Mouse (Mus musculus): ENCODE measurements around the gene Prss56. TPM values are rescaled to one million over a fixed set of nuclear protein-coding genes. Genes with fewer than 3 reads are reported as not detected.
A peak's percentile ranks its signal among the peaks of the same experiment; 100 is the strongest.

Prss56 gene
- not detected in 2 replicates for polyA plus RNA-seq (2015; fragmentation: Nextera tagmentation; extraction: Ambion mirVana)

GRCm38 (mm10) chr1:87183013-87183412 is at the start of gene Prss56:
Gene Prss56, plus strand, starts transcription at chr1:87183313.
- 48% methylated on average over 9 of the region's 9 CpGs for WGBS
- no peak within 1 kb of the TSS for H3K4me3 ChIP-seq (replicated peaks; ENCODE audit: low read length)
- H3K9me3 ChIP-seq (replicated peaks; ENCODE audit: control insufficient read depth, low read length), result no peaks in the 10 kb centered on the region
- no peaks in the 10 kb centered on the region for H3K36me3 ChIP-seq (ENCODE audit: control insufficient read depth, insufficient read depth, low read length)
- H3K4me1 ChIP-seq (ENCODE audit: control insufficient read depth, insufficient read depth, low read length), result peaks cover 3% of the 10 kb centered on the region; the same call in 1 of the 2 replicates
- no peak within 1 kb of the TSS for H3K9ac ChIP-seq (ENCODE audit: low read length)
- no peak within 1 kb of the TSS for H3K27ac ChIP-seq (ENCODE audit: low read length)
- H3K4me2 ChIP-seq (ENCODE audit: low read depth, low read length), result no peak within 1 kb of the TSS
- no peak for ATAC-seq (ENCODE audit: insufficient read depth, low FRiP score)
- peaks cover 41% of the 10 kb centered on the region for H3K27me3 ChIP-seq (ENCODE audit: control insufficient read depth, insufficient read depth, low read length)

GRCm38 (mm10) chr1:87141550-87141949 is 41.6 kb upstream of the Prss56 start:
- WGBS, result 77% methylated on average over 4 of the region's 4 CpGs
- Histone ChIP-seq H3K27me3 (ENCODE audit: control insufficient read depth, insufficient read depth, low read length) (no peaks in the 10 kb centered on the region), H3K36me3 (ENCODE audit: control insufficient read depth, insufficient read depth, low read length) (no peaks in the 10 kb centered on the region), H3K9me3 (replicated peaks; ENCODE audit: control insufficient read depth, low read length) (no peaks in the 10 kb centered on the region), H3K27ac (ENCODE audit: low read length) (no peak overlapping the region), H3K4me2 (ENCODE audit: low read depth, low read length) (no peak overlapping the region), H3K9ac (ENCODE audit: low read length) (no peak overlapping the region), H3K4me3 (replicated peaks; ENCODE audit: low read length) (no peak overlapping the region), H3K4me1 (ENCODE audit: control insufficient read depth, insufficient read depth, low read length) (no peaks in the 10 kb centered on the region)
- no peak for ATAC-seq (ENCODE audit: insufficient read depth, low FRiP score)

- Histone ChIP-seq H3K27ac (ENCODE audit: low read length) (no peak overlapping the region), H3K9me3 (replicated peaks; ENCODE audit: control insufficient read depth, low read length) (no peaks in the 10 kb centered on the region), H3K4me2 (ENCODE audit: low read depth, low read length) (no peak overlapping the region), H3K36me3 (ENCODE audit: control insufficient read depth, insufficient read depth, low read length) (no peaks in the 10 kb centered on the region), H3K4me1 (ENCODE audit: control insufficient read depth, insufficient read depth, low read length) (no peaks in the 10 kb centered on the region), H3K27me3 (ENCODE audit: control insufficient read depth, insufficient read depth, low read length) (no peaks in the 10 kb centered on the region), H3K4me3 (replicated peaks; ENCODE audit: low read length) (no peak overlapping the region), H3K9ac (ENCODE audit: low read length) (no peak overlapping the region)
- 48% methylated on average over 9 of the region's 9 CpGs for WGBS
- ATAC-seq (ENCODE audit: insufficient read depth, low FRiP score), result peak; percentile 53
Observed at GRCm38 (mm10) chr1:87142456-87142855, 40.7 kb upstream of the Prss56 start.

- Histone ChIP-seq H3K27ac (ENCODE audit: low read length) (no peak overlapping the region), H3K4me3 (replicated peaks; ENCODE audit: low read length) (no peak overlapping the region), H3K9me3 (replicated peaks; ENCODE audit: control insufficient read depth, low read length) (no peaks in the 10 kb centered on the region), H3K4me2 (ENCODE audit: low read depth, low read length) (no peak overlapping the region), H3K4me1 (ENCODE audit: control insufficient read depth, insufficient read depth, low read length) (no peaks in the 10 kb centered on the region), H3K36me3 (ENCODE audit: control insufficient read depth, insufficient read depth, low read length) (no peaks in the 10 kb centered on the region), H3K9ac (ENCODE audit: low read length) (no peak overlapping the region), H3K27me3 (ENCODE audit: control insufficient read depth, insufficient read depth, low read length) (no peaks in the 10 kb centered on the region; the same call in 1 of the 2 replicates)
- WGBS, result 67% methylated on average over 10 of the region's 10 CpGs
- ATAC-seq (ENCODE audit: insufficient read depth, low FRiP score), result no peak
Observed at GRCm38 (mm10) chr1:87143141-87143540, 40.0 kb upstream of the Prss56 start.

- Histone ChIP-seq H3K27ac (ENCODE audit: low read length) (no peak overlapping the region), H3K9ac (ENCODE audit: low read length) (no peak overlapping the region), H3K9me3 (replicated peaks; ENCODE audit: control insufficient read depth, low read length) (no peaks in the 10 kb centered on the region), H3K4me2 (ENCODE audit: low read depth, low read length) (no peak overlapping the region), H3K27me3 (ENCODE audit: control insufficient read depth, insufficient read depth, low read length) (peaks cover 42% of the 10 kb centered on the region), H3K4me1 (ENCODE audit: control insufficient read depth, insufficient read depth, low read length) (no peaks in the 10 kb centered on the region; the same call in 1 of the 2 replicates), H3K4me3 (replicated peaks; ENCODE audit: low read length) (no peak overlapping the region), H3K36me3 (ENCODE audit: control insufficient read depth, insufficient read depth, low read length) (no peaks in the 10 kb centered on the region)
- WGBS, result 36% methylated on average over 13 of the region's 13 CpGs
- no peak for ATAC-seq (ENCODE audit: insufficient read depth, low FRiP score)
Observed at GRCm38 (mm10) chr1:87149422-87149821, 33.7 kb upstream of the Prss56 start.

- H3K27ac ChIP-seq (ENCODE audit: low read length), result no peak overlapping the region
- no peak overlapping the region for H3K4me2 ChIP-seq (ENCODE audit: low read depth, low read length)
- H3K4me1 ChIP-seq (ENCODE audit: control insufficient read depth, insufficient read depth, low read length), result no peaks in the 10 kb centered on the region; the same call in 1 of the 2 replicates
- no peaks in the 10 kb centered on the region for H3K36me3 ChIP-seq (ENCODE audit: control insufficient read depth, insufficient read depth, low read length)
- WGBS, result 74% methylated on average over 6 of the region's 6 CpGs
- H3K9ac ChIP-seq (ENCODE audit: low read length), result no peak overlapping the region
- ATAC-seq (ENCODE audit: insufficient read depth, low FRiP score), result no peak
- no peak overlapping the region for H3K4me3 ChIP-seq (replicated peaks; ENCODE audit: low read length)
- H3K27me3 ChIP-seq (ENCODE audit: control insufficient read depth, insufficient read depth, low read length), result peaks cover 61% of the 10 kb centered on the region
- H3K9me3 ChIP-seq (replicated peaks; ENCODE audit: control insufficient read depth, low read length), result no peaks in the 10 kb centered on the region
Observed at GRCm38 (mm10) chr1:87151286-87151685, 31.8 kb upstream of the Prss56 start.

- Histone ChIP-seq H3K4me3 (replicated peaks; ENCODE audit: low read length) (peak overlapping the region; percentile 39), H3K9me3 (replicated peaks; ENCODE audit: control insufficient read depth, low read length) (no peaks in the 10 kb centered on the region), H3K9ac (ENCODE audit: low read length) (0 out of 2 replicates have a peak overlapping the region, but pooled peaks have one; percentile 17), H3K27me3 (ENCODE audit: control insufficient read depth, insufficient read depth, low read length) (peaks cover 82% of the 10 kb centered on the region), H3K27ac (ENCODE audit: low read length) (no peak overlapping the region), H3K4me1 (ENCODE audit: control insufficient read depth, insufficient read depth, low read length) (no peaks in the 10 kb centered on the region; the same call in 1 of the 2 replicates), H3K4me2 (ENCODE audit: low read depth, low read length) (peak overlapping the region; percentile 48), H3K36me3 (ENCODE audit: control insufficient read depth, insufficient read depth, low read length) (no peaks in the 10 kb centered on the region)
- ATAC-seq (ENCODE audit: insufficient read depth, low FRiP score), result no peak
- 1% methylated on average over 72 of the region's 72 CpGs for WGBS
Observed at GRCm38 (mm10) chr1:87153776-87154500, 29.2 kb upstream of the Prss56 start.

GRCm38 (mm10) chr1:87154501-87155120 is 28.5 kb upstream of the Prss56 start:
- 2% methylated on average over 58 of the region's 58 CpGs for WGBS
- no peaks in the 10 kb centered on the region for H3K9me3 ChIP-seq (replicated peaks; ENCODE audit: control insufficient read depth, low read length)

GRCm38 (mm10) chr1:87155531-87156198 is 27.4 kb upstream of the Prss56 start:
- H3K27ac ChIP-seq (ENCODE audit: low read length), result no peak overlapping the region

More at GRCm38 (mm10) chr1:87154501-87155120, 28.5 kb upstream of the Prss56 start:
- ATAC-seq (ENCODE audit: insufficient read depth, low FRiP score), result no peak
- Histone ChIP-seq H3K27ac (ENCODE audit: low read length) (no peak overlapping the region), H3K4me1 (ENCODE audit: control insufficient read depth, insufficient read depth, low read length) (no peaks in the 10 kb centered on the region; the same call in 1 of the 2 replicates), H3K36me3 (ENCODE audit: control insufficient read depth, insufficient read depth, low read length) (no peaks in the 10 kb centered on the region), H3K4me3 (replicated peaks; ENCODE audit: low read length) (peak overlapping the region; percentile 39), H3K9ac (ENCODE audit: low read length) (no peak overlapping the region), H3K4me2 (ENCODE audit: low read depth, low read length) (peak overlapping the region; percentile 48), H3K27me3 (ENCODE audit: control insufficient read depth, insufficient read depth, low read length) (peaks cover 82% of the 10 kb centered on the region)

More at GRCm38 (mm10) chr1:87155531-87156198, 27.4 kb upstream of the Prss56 start:
- no peaks in the 10 kb centered on the region for H3K36me3 ChIP-seq (ENCODE audit: control insufficient read depth, insufficient read depth, low read length)
- no peak overlapping the region for H3K9ac ChIP-seq (ENCODE audit: low read length)
- H3K4me2 ChIP-seq (ENCODE audit: low read depth, low read length), result peak overlapping the region; percentile 52
- H3K4me1 ChIP-seq (ENCODE audit: control insufficient read depth, insufficient read depth, low read length), result no peaks in the 10 kb centered on the region; the same call in 1 of the 2 replicates
- no peaks in the 10 kb centered on the region for H3K9me3 ChIP-seq (replicated peaks; ENCODE audit: control insufficient read depth, low read length)
- peak overlapping the region; percentile 38 for H3K4me3 ChIP-seq (replicated peaks; ENCODE audit: low read length)
- H3K27me3 ChIP-seq (ENCODE audit: control insufficient read depth, insufficient read depth, low read length), result peaks cover 81% of the 10 kb centered on the region
- under 1% methylated on average over 39 of the region's 56 CpGs for WGBS
- ATAC-seq (ENCODE audit: insufficient read depth, low FRiP score), result no peak

All from stomach, embryonic 16.5 days (tissue).